Mouse (Mus musculus) mammary gland, adult 2 months (tissue): ENCODE measurements around the gene Igfl3. TPM values are rescaled to one million over a fixed set of nuclear protein-coding genes. Genes with fewer than 3 reads are reported as not detected.

Experiments
- polyA plus RNA-seq: library from polyadenylated mRNA; depleted of rRNA; stranded (reverse); fragments of >200 nt; gene quantifications from 2 replicates; pipeline ENCODE4 v1.2.3, GENCODE M21; 2012; ENCODE audit warnings: low replicate concordance; rRNA removed

The Igfl3 gene
- not detected in 2 replicates for polyA plus RNA-seq

DNA sequence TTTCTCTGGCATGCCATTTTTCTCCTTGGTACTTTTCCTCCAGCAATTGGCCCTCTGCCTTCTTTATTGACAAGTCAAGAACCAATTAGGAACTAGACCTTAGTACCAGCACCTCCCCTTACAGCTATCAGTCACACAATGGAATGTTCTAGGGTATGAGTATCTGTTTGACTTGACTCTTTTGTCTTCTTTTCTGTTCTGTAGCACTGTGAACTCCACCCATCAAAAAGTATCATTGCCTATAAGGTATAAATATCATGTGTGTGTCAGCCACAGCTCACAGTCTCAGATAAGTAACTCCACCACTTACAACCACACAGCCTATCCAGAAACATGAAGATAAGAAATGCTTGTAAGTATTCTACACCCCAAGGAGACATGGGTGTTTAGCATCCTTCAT, at the start of gene Igfl3:
Gene Igfl3, plus strand, starts transcription at position 301 of the 400 bp plus-strand sequence.

Other genes with a start within 250 kb of the Igfl3 start
- gene Ceacam11, start 204.4 kb upstream of the Igfl3 start, polyA plus RNA-seq, result not detected in 2 replicates
- not detected in 2 replicates for gene Ceacam13, start 166.6 kb upstream of the Igfl3 start, polyA plus RNA-seq
- not detected in 2 replicates for gene Ceacam12, start 110.6 kb upstream of the Igfl3 start, polyA plus RNA-seq
- 0.63 and 1.2 TPM in 2 replicates for gene Mill1, start 68.9 kb downstream of the Igfl3 start, polyA plus RNA-seq
- gene Psg18, start 178.5 kb downstream of the Igfl3 start, polyA plus RNA-seq, result not detected in 2 replicates